Mouse (Mus musculus) limb, embryonic 11.5 days (tissue): Measurements from ENCODE around the gene Gse1. TPM values are rescaled to one million over a fixed set of nuclear protein-coding genes. Genes with fewer than 3 reads are reported as not detected.
A peak's percentile ranks its signal among the peaks of the same experiment; 100 is the strongest.

Experiments
- ATAC-seq: fragments of 200-750 bp; cut with Nextera tagmentation; 2 replicates; pipeline ENCODE4 v1.8.0; 2017; ENCODE audit warnings: low read depth; ENCODE audit not compliant: insufficient number of reproducible peaks, low FRiP score, low TSS enrichment
- DNase-seq: peaks from one replicate; pipeline ENCODE4 v3.0.0-alpha.2; 2015; ENCODE audit warnings: low spot score
- H3K27ac ChIP-seq: fragments of 300-500 bp; sonication (generic); replicated peaks from 2 replicates; pipeline ENCODE4 v1.5.1; 2014; ENCODE audit warnings: low read depth, mild to moderate bottlenecking, low read length
- H3K27me3 ChIP-seq: fragments of 300-500 bp; sonication (generic); 2 replicates; pipeline ENCODE4 v1.6.1; 2014; ENCODE audit warnings: mild to moderate bottlenecking, low read length, mixed read lengths; ENCODE audit not compliant: control insufficient read depth, insufficient read depth
- H3K36me3 ChIP-seq: fragments of 300-500 bp; sonication (generic); 2 replicates; pipeline ENCODE4 v1.6.1; 2014; ENCODE audit warnings: mild to moderate bottlenecking, low read length, moderate library complexity, mixed read lengths; ENCODE audit not compliant: control insufficient read depth, insufficient read depth
- H3K4me1 ChIP-seq: fragments of 300-500 bp; sonication (generic); 2 replicates; pipeline ENCODE4 v1.6.1; 2014; ENCODE audit warnings: low read length, mixed read lengths; ENCODE audit not compliant: control insufficient read depth, insufficient read depth
- H3K4me2 ChIP-seq: fragments of 300-500 bp; sonication (generic); 2 replicates; pipeline ENCODE4 v1.6.1; 2014; ENCODE audit warnings: low read depth, mild to moderate bottlenecking, moderate library complexity; ENCODE audit not compliant: severe bottlenecking
- H3K4me3 ChIP-seq: fragments of 300-500 bp; sonication (generic); 2 replicates; pipeline ENCODE4 v1.5.1; 2014; ENCODE audit warnings: low read depth, low read length
- H3K9ac ChIP-seq: fragments of 300-500 bp; sonication (generic); 2 replicates; pipeline ENCODE4 v1.6.1; 2014; ENCODE audit warnings: mild to moderate bottlenecking, low read length
- H3K9me3 ChIP-seq: fragments of 300-500 bp; sonication (generic); 2 replicates; pipeline ENCODE4 v1.6.1; 2016; ENCODE audit warnings: low read length; ENCODE audit not compliant: control insufficient read depth
- WGBS: fragments of 180-500 bp; shearing (Covaris S2); extraction: QIAGEN DNeasy Blood & Tissue Kit; methylation state at CpG from one replicate; pipeline ENCODE4 v1.1.7; 2014; 5-methylcytosine and 5-hydroxymethylcytosine counted together
- polyA plus RNA-seq: library from polyadenylated mRNA; unstranded; fragments of >200 nt; fragmentation: Nextera tagmentation; extraction: Ambion mirVana; gene quantifications from 2 replicates; pipeline ENCODE4 v1.2.1, GENCODE M21; 2014

The Gse1 gene
- polyA plus RNA-seq, 1 experiment from 2014 or later, result 6.6 TPM

GRCm38 (mm10) chr8:120512326-120512725 is 284.1 kb downstream of the Gse1 start:
- H3K27me3 ChIP-seq, result no peaks in the 10 kb centered on the region
- H3K4me2 ChIP-seq, result no peak overlapping the region
- no peak overlapping the region for H3K9ac ChIP-seq
- peaks cover 84% of the 10 kb centered on the region for H3K4me1 ChIP-seq
- no peak overlapping the region for H3K4me3 ChIP-seq
- no peaks in the 10 kb centered on the region for H3K9me3 ChIP-seq
- ATAC-seq (no peak), DNase-seq (no peak)
- 21% methylated on average over 11 of the region's 11 CpGs for WGBS
- no peak overlapping the region for H3K27ac ChIP-seq
- no peaks in the 10 kb centered on the region for H3K36me3 ChIP-seq

GRCm38 (mm10) chr8:120513145-120513544 is 284.9 kb downstream of the Gse1 start:
- Histone ChIP-seq H3K9ac (no peak overlapping the region), H3K9me3 (no peaks in the 10 kb centered on the region), H3K36me3 (no peaks in the 10 kb centered on the region), H3K27ac (no peak overlapping the region), H3K4me2 (no peak overlapping the region), H3K4me1 (peaks cover 86% of the 10 kb centered on the region), H3K4me3 (no peak overlapping the region), H3K27me3 (no peaks in the 10 kb centered on the region)
- ATAC-seq (no peak), DNase-seq (no peak)
- 36% methylated on average over 6 of the region's 6 CpGs for WGBS

- no peak overlapping the region for H3K9ac ChIP-seq
- no peaks in the 10 kb centered on the region for H3K36me3 ChIP-seq
- no peaks in the 10 kb centered on the region for H3K9me3 ChIP-seq
- peaks cover 86% of the 10 kb centered on the region for H3K4me1 ChIP-seq
- 5% methylated on average over 26 of the region's 26 CpGs for WGBS
- H3K27ac ChIP-seq, result peak overlapping the region; percentile 65
- H3K27me3 ChIP-seq, result no peaks in the 10 kb centered on the region
- DNase-seq (peak; percentile 71), ATAC-seq (peak; percentile 5; the same call in 1 of the 2 replicates)
- H3K4me2 ChIP-seq, result peak overlapping the region; percentile 15; the same call in 1 of the 2 replicates
- H3K4me3 ChIP-seq, result no peak overlapping the region
These were observed 285.6 kb downstream of the Gse1 start for GRCm38 (mm10) chr8:120513638-120514461.

- H3K9me3 ChIP-seq, result no peaks in the 10 kb centered on the region
- WGBS, result 89% methylated on average over 2 of the region's 2 CpGs
- H3K27me3 ChIP-seq, result no peaks in the 10 kb centered on the region
- H3K4me3 ChIP-seq, result no peak overlapping the region
- H3K4me2 ChIP-seq, result no peak overlapping the region
- ATAC-seq (no peak), DNase-seq (no peak)
- H3K4me1 ChIP-seq, result peaks cover 82% of the 10 kb centered on the region
- no peak overlapping the region for H3K27ac ChIP-seq
- no peak overlapping the region for H3K9ac ChIP-seq
- H3K36me3 ChIP-seq, result no peaks in the 10 kb centered on the region
These were observed 287.0 kb downstream of the Gse1 start for GRCm38 (mm10) chr8:120515214-120515613.

GRCm38 (mm10) chr8:120515650-120516049 is 287.4 kb downstream of the Gse1 start:
- Histone ChIP-seq H3K27ac (no peak overlapping the region), H3K36me3 (no peaks in the 10 kb centered on the region), H3K4me3 (no peak overlapping the region), H3K4me2 (no peak overlapping the region), H3K9ac (no peak overlapping the region), H3K4me1 (peaks cover 83% of the 10 kb centered on the region), H3K9me3 (no peaks in the 10 kb centered on the region), H3K27me3 (no peaks in the 10 kb centered on the region)
- WGBS, result 81% methylated on average over 6 of the region's 6 CpGs
- ATAC-seq (no peak), DNase-seq (no peak)

GRCm38 (mm10) chr8:120516182-120516755 is 288.0 kb downstream of the Gse1 start:
- no peaks in the 10 kb centered on the region for H3K9me3 ChIP-seq
- no peaks in the 10 kb centered on the region for H3K36me3 ChIP-seq
- DNase-seq, result peak; percentile 74
- H3K9ac ChIP-seq, result no peak overlapping the region
- no peak overlapping the region for H3K4me3 ChIP-seq
- ATAC-seq, result no peak
- peaks cover 82% of the 10 kb centered on the region for H3K4me1 ChIP-seq
- H3K27ac ChIP-seq, result no peak overlapping the region
- WGBS, result 6% methylated on average over 12 of the region's 12 CpGs
- no peaks in the 10 kb centered on the region for H3K27me3 ChIP-seq
- H3K4me2 ChIP-seq, result no peak overlapping the region

- Histone ChIP-seq H3K4me1 (peaks cover 68% of the 10 kb centered on the region), H3K4me3 (no peak overlapping the region), H3K9ac (no peak overlapping the region), H3K4me2 (no peak overlapping the region), H3K36me3 (no peaks in the 10 kb centered on the region), H3K9me3 (no peaks in the 10 kb centered on the region), H3K27me3 (no peaks in the 10 kb centered on the region), H3K27ac (peak overlapping the region; percentile 6; the same call in 1 of the 2 replicates)
- DNase-seq, result no peak
- ATAC-seq, result no peak
- 14% methylated on average over 11 of the region's 11 CpGs for WGBS
These were observed 289.6 kb downstream of the Gse1 start for GRCm38 (mm10) chr8:120517666-120518410.

- no peaks in the 10 kb centered on the region for H3K27me3 ChIP-seq
- H3K27ac ChIP-seq, result no peak overlapping the region
These were observed 290.7 kb downstream of the Gse1 start for GRCm38 (mm10) chr8:120518736-120519534.

More at GRCm38 (mm10) chr8:120518736-120519534, 290.7 kb downstream of the Gse1 start:
- peaks cover 57% of the 10 kb centered on the region for H3K4me1 ChIP-seq
- no peaks in the 10 kb centered on the region for H3K36me3 ChIP-seq
- no peak for DNase-seq
- 0 out of 2 replicates have a peak overlapping the region, but pooled peaks have one; percentile 0 for H3K4me2 ChIP-seq
- 60% methylated on average over 14 of the region's 14 CpGs for WGBS
- no peaks in the 10 kb centered on the region for H3K9me3 ChIP-seq
- no peak for ATAC-seq
- H3K4me3 ChIP-seq, result no peak overlapping the region
- no peak overlapping the region for H3K9ac ChIP-seq
